Mouse (Mus musculus): ENCODE data around the gene Zfp536.

Zfp536 gene

GRCm38 (mm10) chr7:37477309-37477708 is 296.1 kb downstream of the Zfp536 start:
- no peak for DNase-seq (ENCODE audit: inconsistent age in 2 of 2, low spot score in 1 of 2)

GRCm38 (mm10) chr7:37475485-37475884 is 298.0 kb downstream of the Zfp536 start:
- no peak for DNase-seq (ENCODE audit: inconsistent age in 2 of 2, low spot score in 1 of 2)

GRCm38 (mm10) chr7:37474284-37474683 is 299.2 kb downstream of the Zfp536 start:
- no peak for DNase-seq (ENCODE audit: inconsistent age in 2 of 2, low spot score in 1 of 2)

- DNase-seq (ENCODE audit: inconsistent age in 2 of 2, low spot score in 1 of 2), result no peak
These were observed 299.9 kb downstream of the Zfp536 start for GRCm38 (mm10) chr7:37473311-37474084.

GRCm38 (mm10) chr7:37471726-37472125 is 301.7 kb downstream of the Zfp536 start:
- no peak for DNase-seq (ENCODE audit: inconsistent age in 2 of 2, low spot score in 1 of 2)

GRCm38 (mm10) chr7:37466477-37467243 is 306.8 kb downstream of the Zfp536 start:
- no peak for DNase-seq (ENCODE audit: inconsistent age in 2 of 2, low spot score in 1 of 2)

GRCm38 (mm10) chr7:37464186-37464721 is 309.2 kb downstream of the Zfp536 start:
- DNase-seq (ENCODE audit: inconsistent age in 2 of 2, low spot score in 1 of 2), result peak in 1 of 2 experiments; percentile 28

- no peak for DNase-seq (ENCODE audit: inconsistent age in 2 of 2, low spot score in 1 of 2)
These were observed 325.9 kb downstream of the Zfp536 start for GRCm38 (mm10) chr7:37447523-37447922.

GRCm38 (mm10) chr7:37439912-37440311 is 333.5 kb downstream of the Zfp536 start:
- no peak for DNase-seq (ENCODE audit: inconsistent age in 2 of 2, low spot score in 1 of 2)

- no peak for DNase-seq (ENCODE audit: inconsistent age in 2 of 2, low spot score in 1 of 2)
These were observed 334.2 kb downstream of the Zfp536 start for GRCm38 (mm10) chr7:37439117-37439844.

- DNase-seq (ENCODE audit: inconsistent age in 2 of 2, low spot score in 1 of 2), result peak in 1 of 2 experiments; percentile 20
These were observed 335.6 kb downstream of the Zfp536 start for GRCm38 (mm10) chr7:37437887-37438286.

- no peak for DNase-seq (ENCODE audit: inconsistent age in 2 of 2, low spot score in 1 of 2)
These were observed 340.3 kb downstream of the Zfp536 start for GRCm38 (mm10) chr7:37433156-37433555.

- no peak for DNase-seq (ENCODE audit: inconsistent age in 2 of 2, low spot score in 1 of 2)
These were observed 342.0 kb downstream of the Zfp536 start for GRCm38 (mm10) chr7:37431471-37431870.

GRCm38 (mm10) chr7:37426061-37426460 is 347.4 kb downstream of the Zfp536 start:
- DNase-seq (ENCODE audit: inconsistent age in 2 of 2, low spot score in 1 of 2), result no peak

- DNase-seq (ENCODE audit: inconsistent age in 2 of 2, low spot score in 1 of 2), result no peak
These were observed 350.5 kb downstream of the Zfp536 start for GRCm38 (mm10) chr7:37422966-37423365.
